Mouse (Mus musculus): ENCODE results near the gene Unkl. TPM values are rescaled to one million over a fixed set of nuclear protein-coding genes. Genes with fewer than 3 reads are reported as not detected.

The Unkl gene
- polyA plus RNA-seq, 1 experiment from 2014 or later: 8.5 TPM

DNA sequence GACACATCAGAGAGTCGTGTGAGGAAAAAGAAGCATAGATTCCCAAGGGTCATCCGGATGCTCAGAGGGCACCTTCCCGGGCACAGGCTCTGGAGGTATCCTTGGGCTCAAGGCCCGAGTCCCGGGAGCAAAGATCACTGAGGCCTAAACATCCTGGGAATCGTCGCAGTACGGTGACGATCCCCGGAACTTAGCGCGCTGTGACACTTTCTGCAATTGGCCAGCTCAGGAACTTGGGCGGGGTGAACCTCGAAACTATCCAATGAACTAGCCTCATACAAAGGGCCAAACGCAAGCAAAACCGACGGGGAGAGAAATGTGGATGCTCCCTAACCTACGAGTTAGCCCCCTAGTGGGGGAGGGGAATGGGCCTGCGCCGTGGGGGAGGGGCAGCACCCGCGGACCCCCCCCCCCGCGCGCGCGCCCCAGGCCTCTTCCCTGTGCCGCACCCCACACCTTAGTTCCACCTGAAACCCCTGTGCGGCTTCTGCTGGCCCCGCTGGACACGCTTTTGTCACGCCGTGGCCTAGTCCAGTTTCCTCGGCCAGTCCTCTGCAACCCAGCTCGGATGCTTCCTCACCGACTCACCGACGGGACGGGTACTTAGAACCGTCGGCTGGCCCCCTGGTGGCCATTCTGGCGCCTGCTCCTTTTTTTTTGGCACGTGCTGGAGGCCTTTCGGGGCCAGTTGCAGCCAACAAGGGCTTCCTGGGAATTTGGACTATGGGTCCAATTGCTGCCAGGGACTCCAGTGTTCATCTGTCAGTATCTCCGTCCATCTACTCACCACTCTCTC, 85.7 kb downstream of the Unkl start:
- DNase-seq (ENCODE audit: low spot score): peak; percentile 95
- H3K4me1 ChIP-seq (replicated peaks): peaks cover 47% of the 10 kb centered on the region

DNA sequence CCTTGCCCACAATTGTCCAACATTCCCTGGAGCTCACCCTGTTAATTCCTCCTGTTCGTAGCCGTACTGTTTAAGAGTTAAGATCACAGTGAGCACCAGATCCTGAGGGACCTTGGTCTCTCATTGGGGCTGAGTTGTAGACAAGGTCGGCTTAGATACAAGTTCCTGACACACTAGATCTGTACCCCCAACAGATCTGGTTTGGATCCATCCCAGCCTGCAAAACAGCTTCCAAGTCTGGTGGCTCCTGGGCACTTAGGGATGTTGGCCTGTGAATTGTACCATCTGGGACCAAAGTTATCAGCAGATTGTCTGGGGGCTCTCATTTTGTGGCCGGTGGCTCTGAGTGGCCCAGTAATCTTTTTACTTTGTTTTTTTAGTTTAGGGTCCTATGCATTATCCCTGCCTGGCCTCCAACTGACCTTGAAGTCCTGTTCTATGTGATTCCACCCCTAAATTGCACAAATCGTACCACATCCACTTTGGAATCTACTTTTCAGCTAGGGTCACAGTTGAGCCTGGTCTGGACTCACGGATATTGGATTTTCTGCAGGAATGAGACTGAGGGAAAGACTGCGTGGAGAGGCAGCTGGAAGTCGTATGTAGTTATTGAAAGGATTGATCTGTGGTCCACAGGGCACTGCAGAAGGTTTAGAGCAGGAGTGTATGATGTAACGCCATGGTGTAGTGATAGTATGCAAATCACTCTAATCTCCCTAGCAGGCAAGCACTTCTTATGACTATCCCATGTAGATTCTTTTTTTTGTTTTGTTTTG, 86.6 kb downstream of the Unkl start, which contains the start of gene Ube2i:
TSS of gene Ube2i (minus strand) at position 52 of the 776 bp plus-strand sequence.
- Histone ChIP-seq H3K36me3 (peaks cover 23% of the 10 kb centered on the region), H3K4me3 (peak within 1 kb of the TSS; percentile 96), H3K27ac (peak within 1 kb of the TSS; percentile 100), H3K4me1 (replicated peaks) (peaks cover 39% of the 10 kb centered on the region), H3K27me3 (ENCODE audit: insufficient read depth, poor library complexity, severe bottlenecking) (no peaks in the 10 kb centered on the region), H3K9me3 (no peaks in the 10 kb centered on the region)
- DNase-seq (ENCODE audit: low spot score): no peak
- WGBS: 85% methylated on average over 9 of the region's 9 CpGs

More for the DNA sequence above, 85.7 kb downstream of the Unkl start:
- Histone ChIP-seq H3K27ac (peak overlapping the region; percentile 100), H3K27me3 (ENCODE audit: insufficient read depth, poor library complexity, severe bottlenecking) (no peaks in the 10 kb centered on the region), H3K4me3 (peak overlapping the region; percentile 96), H3K36me3 (peaks cover 32% of the 10 kb centered on the region), H3K9me3 (no peaks in the 10 kb centered on the region)
- WGBS: under 1% methylated on average over 45 of the region's 45 CpGs

DNA sequence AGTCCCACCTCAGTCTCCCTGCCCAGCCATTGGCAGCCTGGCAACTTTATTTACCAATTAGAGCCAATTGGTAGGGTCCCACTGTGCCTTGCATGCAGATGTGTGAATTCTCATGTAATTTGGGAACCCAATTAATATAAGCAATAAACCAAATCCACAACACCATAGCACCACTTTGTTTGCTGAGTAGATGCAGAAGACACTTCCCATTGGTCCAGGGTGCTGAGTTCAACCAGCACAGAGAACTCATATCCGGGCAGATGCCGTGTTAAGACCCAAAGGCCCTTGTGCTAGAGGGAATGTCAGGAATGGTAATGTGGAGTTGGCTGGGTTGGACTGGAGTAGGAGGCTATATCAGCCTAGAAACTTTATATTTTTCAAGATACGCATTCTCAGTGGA, 87.6 kb downstream of the Unkl start:
- H3K27me3 ChIP-seq (ENCODE audit: insufficient read depth, poor library complexity, severe bottlenecking): no peaks in the 10 kb centered on the region
- H3K4me1 ChIP-seq (replicated peaks): peaks cover 28% of the 10 kb centered on the region
- no peak overlapping the region for H3K27ac ChIP-seq
- H3K36me3 ChIP-seq: peaks cover 13% of the 10 kb centered on the region
- H3K9me3 ChIP-seq: no peaks in the 10 kb centered on the region
- 98% methylated on average over 3 of the region's 3 CpGs for WGBS
- no peak for DNase-seq (ENCODE audit: low spot score)
- H3K4me3 ChIP-seq: no peak overlapping the region

DNA sequence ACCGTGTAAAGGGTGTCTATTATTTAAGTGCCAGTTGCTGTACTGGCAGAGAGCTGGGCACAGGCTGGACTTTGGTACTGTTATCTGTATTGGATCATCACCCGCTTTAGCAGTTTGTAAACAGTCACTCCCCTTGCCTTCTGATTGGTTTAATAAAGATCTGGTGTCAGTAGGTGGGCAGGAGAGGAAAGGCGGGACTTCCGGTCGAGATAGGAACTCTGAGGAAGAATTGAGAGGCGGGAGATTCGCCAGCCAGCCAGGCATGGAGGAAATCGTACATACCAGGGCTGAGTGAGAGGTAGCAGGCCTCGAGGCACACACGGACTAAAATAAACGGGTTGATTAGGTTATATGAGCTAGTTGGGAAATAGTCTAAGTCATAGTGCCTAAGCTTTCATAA, 93.9 kb downstream of the Unkl start:
- WGBS: 49% methylated on average over 11 of the region's 11 CpGs
- H3K9me3 ChIP-seq: no peaks in the 10 kb centered on the region
- DNase-seq (ENCODE audit: low spot score): no peak
- no peaks in the 10 kb centered on the region for H3K27me3 ChIP-seq (ENCODE audit: insufficient read depth, poor library complexity, severe bottlenecking)
- no peak overlapping the region for H3K4me3 ChIP-seq
- no peaks in the 10 kb centered on the region for H3K36me3 ChIP-seq
- H3K27ac ChIP-seq: no peak overlapping the region
- H3K4me1 ChIP-seq (replicated peaks): no peaks in the 10 kb centered on the region

Other genes starting within 250 kb of the Unkl start
- gene Jpt2, start 227.7 kb upstream of the Unkl start, polyA plus RNA-seq (2016; fragmentation: Nextera tagmentation; extraction: Ambion mirVana): 358 and 426 TPM in 2 replicates
- gene Cramp1l, start 172.6 kb upstream of the Unkl start, polyA plus RNA-seq (2016; fragmentation: Nextera tagmentation; extraction: Ambion mirVana): 7.9 and 9.1 TPM in 2 replicates
- 25.1 and 31.7 TPM in 2 replicates for gene Ift140, start 172.3 kb upstream of the Unkl start, polyA plus RNA-seq (2016; fragmentation: Nextera tagmentation; extraction: Ambion mirVana)
- gene Tmem204, start 104.8 kb upstream of the Unkl start, polyA plus RNA-seq (2016; fragmentation: Nextera tagmentation; extraction: Ambion mirVana): 13.0 and 13.7 TPM in 2 replicates
- gene Telo2, start 72.4 kb upstream of the Unkl start, polyA plus RNA-seq (2016; fragmentation: Nextera tagmentation; extraction: Ambion mirVana): 49.9 and 52.3 TPM in 2 replicates
- not detected in 2 replicates for gene Ptx4, start 67.6 kb upstream of the Unkl start, polyA plus RNA-seq (2016; fragmentation: Nextera tagmentation; extraction: Ambion mirVana)
- 23.5 and 24.7 TPM in 2 replicates for gene Clcn7, start 55.0 kb upstream of the Unkl start, polyA plus RNA-seq (2016; fragmentation: Nextera tagmentation; extraction: Ambion mirVana)
- not detected in 2 replicates for gene Ccdc154, start 25.9 kb upstream of the Unkl start, polyA plus RNA-seq (2016; fragmentation: Nextera tagmentation; extraction: Ambion mirVana)
- not detected in 2 replicates for gene Gm38655, start 12.9 kb upstream of the Unkl start, polyA plus RNA-seq (2016; fragmentation: Nextera tagmentation; extraction: Ambion mirVana)
- 35.6 and 36.3 TPM in 2 replicates for gene BC003965, start 3.8 kb upstream of the Unkl start, polyA plus RNA-seq (2016; fragmentation: Nextera tagmentation; extraction: Ambion mirVana)
- gene Gnptg, start 51.7 kb downstream of the Unkl start, polyA plus RNA-seq (2016; fragmentation: Nextera tagmentation; extraction: Ambion mirVana): 63.3 and 73.2 TPM in 2 replicates
- gene Tsr3, start 51.8 kb downstream of the Unkl start, polyA plus RNA-seq (2016; fragmentation: Nextera tagmentation; extraction: Ambion mirVana): 76.9 and 86.4 TPM in 2 replicates
- 2.3 and 3.5 TPM in 2 replicates for gene Baiap3, start 68.0 kb downstream of the Unkl start, polyA plus RNA-seq (2016; fragmentation: Nextera tagmentation; extraction: Ambion mirVana)
- gene Ube2i, start 86.2 kb downstream of the Unkl start, polyA plus RNA-seq (2016; fragmentation: Nextera tagmentation; extraction: Ambion mirVana): 862 and 894 TPM in 2 replicates
- gene Prss34, start 110.0 kb downstream of the Unkl start, polyA plus RNA-seq (2016; fragmentation: Nextera tagmentation; extraction: Ambion mirVana): not detected in 2 replicates
- not detected in 2 replicates for gene Prss28, start 120.2 kb downstream of the Unkl start, polyA plus RNA-seq (2016; fragmentation: Nextera tagmentation; extraction: Ambion mirVana)
- not detected in 2 replicates for gene Prss29, start 130.3 kb downstream of the Unkl start, polyA plus RNA-seq (2016; fragmentation: Nextera tagmentation; extraction: Ambion mirVana)
- not detected in 2 replicates for gene Tpsab1, start 157.2 kb downstream of the Unkl start, polyA plus RNA-seq (2016; fragmentation: Nextera tagmentation; extraction: Ambion mirVana)
- not detected in 2 replicates for gene Tpsb2, start 177.9 kb downstream of the Unkl start, polyA plus RNA-seq (2016; fragmentation: Nextera tagmentation; extraction: Ambion mirVana)
- 0.50 TPM in 1 of 2 replicates, not detected in the other for gene Tpsg1, start 180.9 kb downstream of the Unkl start, polyA plus RNA-seq (2016; fragmentation: Nextera tagmentation; extraction: Ambion mirVana)
- gene Cacna1h, start 245.4 kb downstream of the Unkl start, polyA plus RNA-seq (2016; fragmentation: Nextera tagmentation; extraction: Ambion mirVana): 3.9 and 6.8 TPM in 2 replicates

Data from hindbrain, embryonic 10.5 days (tissue).